Mouse (Mus musculus) small intestine, adult 2 months (tissue): Measurements from ENCODE around the gene Fbxo9.

Experiments
- CTCF ChIP-seq: fragments of 200-500 bp; IDR thresholded peaks from 2 replicates; pipeline ENCODE4 v1.5.1; 2012; ENCODE audit warnings: low read depth, mild to moderate bottlenecking, control low read depth, inconsistent platforms, low read length, moderate library complexity, mixed read lengths; ENCODE audit not compliant: insufficient replicate concordance, insufficient read length; ENCODE audit errors: extremely low read depth
- POLR2A ChIP-seq: fragments of 200-500 bp; IDR thresholded peaks from 2 replicates; pipeline ENCODE4 v1.6.1; 2012; ENCODE audit warnings: low read depth, mild to moderate bottlenecking, control low read depth, inconsistent platforms, low read length, moderate library complexity

DNA sequence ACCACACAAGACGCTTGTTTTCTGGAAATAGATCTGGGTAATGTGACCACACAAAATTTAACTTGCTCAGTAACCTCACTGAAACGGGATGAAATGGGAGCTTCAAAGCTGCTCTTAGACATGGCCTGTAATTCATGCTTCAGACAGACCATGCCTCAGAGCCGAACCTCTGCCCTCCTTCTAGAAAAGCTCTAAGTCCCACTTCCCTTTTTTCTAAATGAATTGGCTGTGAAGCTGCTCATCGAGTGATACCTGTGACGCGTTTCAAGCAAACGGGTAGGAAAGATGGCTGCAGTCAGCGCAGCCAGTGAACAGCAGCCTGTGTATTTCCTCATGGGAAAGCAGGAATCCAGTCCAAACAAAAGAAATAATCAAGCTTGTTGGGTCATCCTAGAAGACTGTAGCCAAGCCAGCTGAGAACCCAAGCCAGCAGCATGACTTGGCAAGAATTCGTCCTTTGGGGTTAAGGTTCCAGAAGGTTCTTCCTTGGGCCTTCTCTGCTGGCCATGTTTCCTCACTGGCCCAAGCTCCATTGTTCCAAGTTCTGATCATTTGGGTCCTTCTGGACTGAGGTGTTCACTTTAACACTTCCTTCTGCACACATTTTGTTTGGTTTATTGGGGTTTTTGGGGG, 29.3 kb upstream of the Fbxo9 start:
- no peak for TF ChIP-seq CTCF
- TF ChIP-seq POLR2A, result no peak
